Comparison of ENCODE assay signal across 12 mouse cellular contexts in genomic region chr6:118643541-118643940, GRCm38 (mm10).
"Had no signal": no experiment of that assay in that cellular context is flagged by ENCODE, and none has a peak within 500 bp of the region (broad histone marks: within the 10 kb centered on the region; RNA-seq: fewer than 3 reads in every experiment).

No protein-coding gene starts in this region.

- DNase-seq: lung, embryonic 14.5 days; lung, postnatal 10 days; lung, postnatal 4 days; midbrain, embryonic 14.5 days; retina, postnatal 1 day; right cerebral cortex, adult 18-20 months; right cerebral cortex, postnatal 25 days; right cerebral cortex, postnatal 4 days; spleen, adult 18-20 months; thymus, adult 18-20 months; thymus, postnatal 14 days; thymus, postnatal 36 days had no signal
